Mouse (Mus musculus): ENCODE data around the gene Slc27a5.

- no peak for TF ChIP-seq CTCF (IDR thresholded peaks at IDR 0.05; ENCODE audit: insufficient read depth, low read depth, low read length)
- no peak for TF ChIP-seq POLR2A (IDR thresholded peaks at IDR 0.05; ENCODE audit: insufficient read depth, low read depth, low read length)
These were observed 45.1 kb upstream of the Slc27a5 start for GRCm38 (mm10) chr7:13043120-13043444.
